Mouse (Mus musculus) myocyte (in vitro differentiated cells): ENCODE data around the gene Jph4.

ENCODE experiments used
- E2F4 ChIP-seq: IDR thresholded peaks from one replicate; pipeline ENCODE4 v1.6.1; 2011; ENCODE audit warnings: mild to moderate bottlenecking, control low read depth, moderate library complexity; ENCODE audit not compliant: insufficient read depth
- MYOD1 ChIP-seq, 3 experiments: IDR thresholded peaks; one replicate each; pipeline ENCODE4 v1.6.1; 2011; ENCODE audit warnings: control low read depth in 2 of 3, low read depth in 2 of 3, mild to moderate bottlenecking in 2 of 3, moderate library complexity in 1 of 3; ENCODE audit not compliant: insufficient read length in 2 of 3, control insufficient read depth in 1 of 3
- MYOG ChIP-seq, 3 experiments: IDR thresholded peaks; one replicate each; pipeline ENCODE4 v1.6.1; 2011; ENCODE audit warnings: control low read depth in 2 of 3, low read depth in 2 of 3, mild to moderate bottlenecking in 2 of 3; ENCODE audit not compliant: insufficient read length in 2 of 3, control insufficient read depth in 1 of 3, insufficient read depth in 1 of 3
- POLR2A ChIP-seq: IDR thresholded peaks from one replicate; pipeline ENCODE4 v1.6.1; 2011; ENCODE audit warnings: low read depth, mild to moderate bottlenecking, control low read depth, moderate library complexity; ENCODE audit not compliant: insufficient read length

DNA sequence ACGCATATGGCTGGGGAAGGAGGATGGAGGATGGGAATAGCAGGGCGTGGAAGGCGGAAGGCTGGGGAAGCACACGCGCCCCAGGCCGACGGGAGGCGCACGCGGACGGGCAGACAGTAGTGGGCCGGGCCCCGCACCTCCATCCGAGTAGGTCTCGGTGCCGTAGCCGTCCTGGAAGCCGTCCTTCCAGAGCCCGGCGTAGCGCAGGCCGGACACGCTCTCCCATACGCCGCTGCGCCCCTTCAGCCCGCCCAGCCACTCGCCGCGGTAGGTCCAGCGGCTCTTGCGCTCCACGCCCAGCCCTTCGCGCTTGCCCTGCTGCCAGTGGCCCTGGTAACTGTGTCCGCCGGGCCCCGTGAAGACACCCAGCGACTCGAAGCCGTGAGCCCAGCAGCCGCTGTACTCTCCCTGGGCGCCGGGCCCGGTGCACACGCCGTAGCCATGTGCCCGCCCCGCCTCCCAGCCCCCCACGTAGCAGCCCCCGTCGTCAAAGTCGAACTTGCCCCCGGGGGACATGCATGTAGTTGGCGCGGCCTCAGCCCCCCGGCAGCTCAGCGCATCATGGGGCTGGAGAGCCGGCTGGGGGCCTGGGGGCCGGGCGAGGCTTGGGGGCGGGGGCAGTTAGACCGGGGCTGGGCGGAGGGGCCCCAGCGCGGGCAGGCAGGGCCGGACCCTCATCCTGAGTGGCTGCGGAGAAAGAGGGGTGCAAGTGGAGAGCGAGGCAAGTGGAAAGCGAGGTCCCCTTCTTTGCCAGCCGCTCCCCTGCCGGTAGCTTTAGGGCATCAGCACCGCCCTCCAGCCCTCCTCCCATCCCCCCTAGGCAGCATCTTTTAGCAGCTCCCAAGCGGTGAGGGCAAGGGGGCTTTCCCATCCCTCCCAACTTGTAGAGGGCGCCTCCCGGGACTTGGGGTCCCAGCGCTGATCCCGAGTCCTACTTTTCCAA, 1.7 kb downstream of the Jph4 start:
- no peak for TF ChIP-seq MYOD1 (IDR thresholded peaks at IDR 0.05; ENCODE audit: control insufficient read depth in 1 of 3, insufficient read length in 2 of 3, low read depth in 2 of 3)
- TF ChIP-seq POLR2A: no peak
- TF ChIP-seq MYOG (IDR thresholded peaks at IDR 0.05; ENCODE audit: control insufficient read depth in 1 of 3, insufficient read depth in 1 of 3, insufficient read length in 2 of 3, low read depth in 2 of 3): no peak
- TF ChIP-seq E2F4: no peak
